Mouse (Mus musculus): ENCODE results near the gene B3gat3.
"Not testable (repeated sequence)": the region's sequence is repeated elsewhere in the genome, so short reads cannot be mapped to it uniquely, and the experiment has no call there.

B3gat3 gene

DNA sequence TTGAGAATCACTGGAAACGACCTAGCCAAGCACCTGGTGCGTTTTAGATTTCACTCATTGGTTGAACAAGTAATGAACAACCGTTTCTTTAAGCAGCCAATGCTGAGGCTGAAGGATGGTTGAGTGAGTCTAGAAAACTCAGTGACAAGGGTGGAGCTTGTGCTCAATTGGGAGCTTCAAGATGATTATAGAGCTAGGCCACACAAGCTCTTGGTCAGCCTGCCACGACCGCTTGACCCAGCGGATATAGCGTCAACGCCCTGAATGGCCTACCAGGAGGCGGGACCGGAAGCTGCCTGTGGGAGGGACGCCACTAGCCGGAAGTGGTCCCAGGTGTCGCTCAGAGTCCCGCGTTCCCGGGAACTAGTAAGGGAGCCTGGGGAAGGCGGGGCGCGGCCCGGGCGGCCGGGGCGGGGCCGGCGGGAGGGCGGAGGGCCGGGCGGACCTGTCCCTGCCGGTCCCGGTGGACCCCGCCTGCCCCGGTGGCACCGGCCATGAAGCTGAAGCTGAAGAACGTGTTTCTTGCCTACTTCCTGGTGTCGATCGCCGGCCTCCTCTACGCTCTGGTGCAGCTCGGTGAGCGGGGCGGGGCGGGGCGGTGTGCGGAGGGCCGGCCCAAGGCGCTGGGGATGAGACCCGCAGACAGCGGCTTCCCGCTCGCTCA, at the start of gene B3gat3:
TSS of gene B3gat3 (plus strand) at position 302 of the 664 bp plus-strand sequence.
- peak; percentile 88 for DNase-seq (ENCODE audit: low spot score)

DNA sequence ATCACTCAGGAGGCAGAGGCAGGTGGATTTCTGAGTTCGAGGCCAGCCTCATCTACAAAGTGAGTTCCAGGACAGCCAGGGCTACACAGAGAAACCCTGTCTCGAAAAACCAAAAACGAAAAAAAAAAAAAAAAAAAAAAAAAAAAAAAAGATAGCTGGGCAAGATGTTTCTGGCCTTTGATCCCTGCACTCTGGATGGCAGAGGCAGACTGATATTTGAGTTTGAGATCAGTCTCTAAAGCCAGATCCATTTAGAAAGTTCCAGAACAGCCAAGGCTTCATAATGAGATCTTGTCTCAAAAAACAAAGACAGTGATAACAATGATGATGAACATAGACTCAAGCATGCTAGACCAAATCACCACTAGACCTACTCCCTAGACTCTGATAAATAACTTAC, 49.8 kb upstream of the B3gat3 start:
- DNase-seq (ENCODE audit: low spot score) = not testable (repeated sequence)

DNA sequence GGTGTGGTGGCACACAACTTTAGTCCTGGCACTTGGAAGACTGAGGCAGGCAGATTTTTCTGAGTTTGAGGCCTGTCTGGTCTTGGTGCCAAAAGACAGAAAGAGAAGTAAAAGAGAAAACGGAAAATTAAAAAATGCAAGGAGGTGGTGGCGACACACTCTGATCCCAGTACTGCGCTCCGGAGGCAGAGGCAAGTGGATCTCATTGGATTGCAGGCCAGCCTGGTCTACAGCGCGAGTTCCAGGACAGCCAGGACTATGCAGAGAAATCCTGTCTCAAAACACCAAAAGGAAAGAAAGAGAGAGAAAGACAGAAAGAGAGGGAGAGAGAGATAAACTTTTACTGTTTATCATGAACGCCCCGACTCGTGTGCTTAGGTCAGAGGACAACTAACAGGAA, 49.3 kb upstream of the B3gat3 start:
- no peak for DNase-seq (ENCODE audit: low spot score)

DNA sequence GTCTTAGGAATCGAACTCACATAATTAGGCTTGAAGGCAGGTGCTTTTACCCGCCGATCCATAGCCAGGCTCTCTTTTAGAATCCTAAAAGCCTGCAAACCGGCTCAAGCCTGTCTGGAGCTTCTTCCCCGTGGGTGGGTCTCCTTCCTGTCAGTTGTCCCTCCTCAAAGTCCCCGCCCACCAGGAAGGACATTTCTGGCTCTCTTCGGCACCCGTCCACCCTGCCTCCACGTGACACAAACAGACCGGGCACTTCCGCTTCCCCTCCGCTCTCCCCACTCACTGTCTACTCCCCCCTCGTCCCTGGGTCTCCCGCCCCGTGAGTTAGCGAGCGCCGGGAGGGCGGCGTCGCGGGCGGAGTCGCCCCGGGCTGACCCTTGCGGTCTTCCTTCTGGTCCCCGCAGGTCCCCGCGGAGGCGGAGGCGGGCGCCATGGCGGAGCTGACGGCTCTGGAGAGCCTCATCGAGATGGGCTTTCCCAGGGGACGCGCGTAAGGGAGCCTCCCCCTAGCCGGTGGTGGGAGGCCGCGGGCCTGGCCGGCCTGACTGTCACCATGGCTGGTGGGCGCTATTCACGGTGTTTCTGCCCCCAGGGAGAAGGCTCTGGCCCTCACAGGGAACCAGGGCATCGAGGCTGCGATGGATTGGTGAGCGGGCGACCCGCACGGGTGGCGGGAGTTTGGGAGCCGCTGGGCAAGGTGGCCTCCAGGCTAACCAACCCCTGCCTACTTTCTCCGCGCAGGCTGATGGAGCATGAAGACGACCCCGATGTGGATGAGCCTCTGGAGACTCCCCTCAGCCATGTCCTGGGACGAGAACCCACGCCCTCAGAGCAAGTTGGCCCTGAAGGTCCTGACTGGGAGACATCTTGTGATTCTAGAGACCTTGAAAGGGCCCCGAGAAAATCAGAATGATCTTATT, 48.6 kb upstream of the B3gat3 start, which contains the start of gene Ubxn1:
TSS of gene Ubxn1 (plus strand) at position 230 of the 920 bp plus-strand sequence.
- DNase-seq (ENCODE audit: low spot score) = peak; percentile 98

GRCm38 (mm10) chr19:8872266-8872840, 47.8 kb upstream of the B3gat3 start:
- no peak for DNase-seq (ENCODE audit: low spot score)

DNA sequence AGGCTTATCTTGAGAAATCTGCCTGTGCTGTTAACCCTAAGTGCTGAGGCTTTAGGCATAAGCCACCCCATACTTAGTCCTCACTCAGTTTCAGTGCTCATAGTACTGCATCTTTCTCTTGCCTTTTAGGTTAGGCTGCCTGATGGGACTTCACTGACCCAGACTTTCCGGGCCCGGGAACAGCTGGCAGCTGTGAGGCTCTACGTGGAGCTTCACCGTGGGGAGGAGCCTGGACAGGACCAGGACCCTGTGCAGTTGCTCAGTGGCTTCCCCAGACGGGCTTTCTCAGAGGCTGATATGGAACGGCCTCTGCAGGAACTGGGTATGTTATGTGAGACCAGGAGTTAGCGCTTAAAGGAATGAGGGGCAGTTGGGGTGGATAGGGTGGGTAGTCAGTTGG, 45.1 kb upstream of the B3gat3 start:
- no peak for DNase-seq (ENCODE audit: low spot score)

DNA sequence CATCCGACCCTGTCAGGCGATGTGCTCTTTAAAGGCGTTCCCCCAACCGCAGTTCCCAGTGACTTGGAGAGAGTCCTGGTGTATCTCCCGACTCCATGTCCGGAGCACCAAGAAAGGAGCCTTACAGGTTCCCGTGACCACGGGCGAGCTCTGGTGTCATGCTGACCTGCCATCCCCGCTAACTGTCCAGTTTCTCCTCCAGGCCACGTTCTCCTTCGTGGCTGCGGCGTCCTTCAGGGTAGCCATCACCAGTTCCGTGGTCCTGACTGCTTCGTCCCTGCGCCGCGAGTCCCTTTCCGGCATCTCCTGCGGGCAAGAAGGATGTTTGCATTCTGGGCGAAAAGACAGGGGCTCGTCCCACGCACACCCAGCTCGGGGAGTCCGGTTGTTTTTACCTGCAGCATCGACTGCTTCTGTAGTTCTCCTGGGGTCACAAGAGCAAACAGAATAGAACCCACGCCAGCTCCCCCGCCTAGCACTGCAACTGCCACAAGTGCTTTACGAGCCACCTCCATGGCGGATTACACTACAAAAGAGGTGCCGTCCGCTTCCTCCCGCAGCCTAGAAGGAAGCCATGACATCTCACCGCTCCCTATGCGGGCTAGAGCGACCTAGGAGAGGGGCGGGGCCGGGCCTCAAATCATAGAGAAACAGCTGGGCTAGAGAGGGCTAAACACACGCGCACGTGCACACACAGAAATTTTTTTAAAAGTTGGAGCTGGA, 39.7 kb upstream of the B3gat3 start, which contains the start of gene Uqcc3:
TSS of gene Uqcc3 (minus strand) at position 613 of the 723 bp plus-strand sequence.
- peak; percentile 83 for DNase-seq (ENCODE audit: low spot score)

DNA sequence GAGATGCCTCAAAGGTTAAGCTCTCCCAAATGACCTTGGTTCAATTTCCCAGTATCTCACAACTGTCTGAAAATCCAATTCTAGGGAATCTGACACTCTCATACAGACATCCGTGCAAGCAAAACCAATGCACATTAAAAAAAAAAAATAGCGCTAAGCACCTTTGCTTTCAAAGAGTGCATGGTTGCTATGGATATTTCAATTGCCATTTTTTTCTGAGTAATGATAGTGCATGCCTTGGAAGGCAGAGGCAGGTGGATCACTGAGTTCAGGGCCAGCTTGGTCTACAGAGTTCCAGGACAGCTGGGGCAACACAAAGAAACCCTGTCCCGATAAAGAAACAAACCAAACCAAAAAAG, 39.2 kb upstream of the B3gat3 start:
- no peak for DNase-seq (ENCODE audit: low spot score)

- DNase-seq (ENCODE audit: low spot score) = no peak
These were observed 36.6 kb upstream of the B3gat3 start, which contains the start of the genes Lbhd1 and Gm49403 for GRCm38 (mm10) chr19:8883616-8884015. Gene Lbhd1 (plus strand): TSS chr19:8883732. Gene Gm49403 (plus strand): TSS chr19:8883930.

GRCm38 (mm10) chr19:8886916-8887584, 33.1 kb upstream of the B3gat3 start:
- DNase-seq (ENCODE audit: low spot score) = no peak

DNA sequence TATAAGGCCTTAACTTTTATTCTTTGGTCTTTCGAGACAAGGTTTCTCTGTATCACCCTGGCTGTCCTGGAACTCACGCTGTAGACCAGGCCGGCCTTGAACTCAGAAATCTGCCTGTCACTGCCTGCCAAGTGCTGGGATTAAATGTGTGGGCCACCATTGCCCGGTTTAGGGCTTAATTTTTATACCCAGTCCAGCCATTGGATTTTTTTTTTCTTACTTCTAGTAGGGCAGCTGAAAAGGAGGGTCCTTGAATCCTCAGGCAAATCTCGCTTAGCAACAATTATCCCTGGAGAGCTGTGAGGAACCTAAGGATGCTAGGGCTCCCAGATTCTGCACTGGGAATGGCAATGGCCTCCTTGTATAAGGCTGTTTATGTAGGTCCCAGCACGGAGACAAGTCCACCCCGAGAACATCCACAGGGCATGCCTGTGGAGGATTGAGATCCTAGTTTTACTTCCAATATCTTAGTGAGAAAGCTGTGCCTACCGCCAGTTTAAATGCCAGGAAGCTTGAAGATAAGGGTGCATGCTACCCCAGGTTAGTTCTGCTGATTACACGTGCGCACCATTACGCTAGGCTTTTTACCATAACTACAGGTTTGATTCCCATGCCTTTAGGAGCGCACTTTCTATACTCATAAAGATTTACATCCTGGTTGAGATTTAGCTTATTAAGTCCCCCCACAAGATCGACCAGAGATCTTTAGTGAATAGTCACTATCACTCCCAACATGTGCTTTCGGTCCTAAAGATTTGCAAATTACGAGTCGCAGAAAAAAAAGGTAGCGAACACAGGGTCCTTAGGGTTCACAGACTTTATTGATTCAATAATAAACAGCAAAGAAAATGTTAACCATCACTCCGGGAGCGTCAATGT, 32.4 kb upstream of the B3gat3 start:
- no peak for DNase-seq (ENCODE audit: low spot score)

DNA sequence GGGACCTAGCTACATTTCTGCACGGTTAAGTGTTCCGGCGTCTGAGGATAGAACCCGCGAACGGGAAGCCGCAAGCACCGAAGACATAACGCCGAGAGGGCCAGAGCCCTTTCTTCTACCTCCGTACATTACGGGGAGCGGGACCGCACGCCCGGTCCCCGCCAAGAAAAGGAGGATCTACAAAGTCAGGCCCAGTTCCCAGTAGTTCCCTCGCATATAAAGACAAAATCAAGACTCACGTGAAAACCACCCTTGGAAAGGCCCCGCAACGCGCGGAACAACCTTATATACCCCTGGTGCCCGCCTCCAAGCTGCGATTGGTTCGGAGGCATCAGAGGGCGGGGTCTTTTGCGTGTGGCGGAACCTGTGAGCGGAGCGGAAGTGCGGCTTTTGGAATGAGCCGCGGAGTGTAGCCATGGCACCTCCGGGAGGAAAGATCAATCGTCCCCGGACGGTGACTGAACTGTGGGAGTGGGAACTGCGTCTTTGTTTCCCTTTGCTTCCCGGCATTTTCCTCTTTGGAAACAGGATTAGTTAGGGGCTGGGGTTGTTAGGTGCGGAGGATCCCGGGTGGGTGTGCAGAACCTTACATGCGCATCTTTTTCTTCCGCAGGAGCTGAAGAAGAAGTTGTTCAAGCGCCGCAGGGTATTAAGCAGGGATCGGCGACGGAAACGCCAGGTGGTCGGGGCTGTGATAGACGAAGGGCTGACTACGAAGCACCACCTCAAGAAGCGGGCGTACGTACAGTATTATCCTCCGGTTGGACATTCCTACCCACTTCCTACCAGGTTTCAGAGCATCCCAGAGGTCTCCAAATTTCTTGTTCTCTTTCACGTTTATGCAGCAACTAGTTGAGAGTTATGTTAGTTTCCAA, 31.4 kb upstream of the B3gat3 start, which contains the start of the genes 1810009A15Rik and Gm49416:
TSS of gene 1810009A15Rik (plus strand) at position 343 of the 875 bp plus-strand sequence.
TSS of gene Gm49416 (plus strand) at position 416 of the 875 bp plus-strand sequence.
- peak; percentile 87 for DNase-seq (ENCODE audit: low spot score)

DNA sequence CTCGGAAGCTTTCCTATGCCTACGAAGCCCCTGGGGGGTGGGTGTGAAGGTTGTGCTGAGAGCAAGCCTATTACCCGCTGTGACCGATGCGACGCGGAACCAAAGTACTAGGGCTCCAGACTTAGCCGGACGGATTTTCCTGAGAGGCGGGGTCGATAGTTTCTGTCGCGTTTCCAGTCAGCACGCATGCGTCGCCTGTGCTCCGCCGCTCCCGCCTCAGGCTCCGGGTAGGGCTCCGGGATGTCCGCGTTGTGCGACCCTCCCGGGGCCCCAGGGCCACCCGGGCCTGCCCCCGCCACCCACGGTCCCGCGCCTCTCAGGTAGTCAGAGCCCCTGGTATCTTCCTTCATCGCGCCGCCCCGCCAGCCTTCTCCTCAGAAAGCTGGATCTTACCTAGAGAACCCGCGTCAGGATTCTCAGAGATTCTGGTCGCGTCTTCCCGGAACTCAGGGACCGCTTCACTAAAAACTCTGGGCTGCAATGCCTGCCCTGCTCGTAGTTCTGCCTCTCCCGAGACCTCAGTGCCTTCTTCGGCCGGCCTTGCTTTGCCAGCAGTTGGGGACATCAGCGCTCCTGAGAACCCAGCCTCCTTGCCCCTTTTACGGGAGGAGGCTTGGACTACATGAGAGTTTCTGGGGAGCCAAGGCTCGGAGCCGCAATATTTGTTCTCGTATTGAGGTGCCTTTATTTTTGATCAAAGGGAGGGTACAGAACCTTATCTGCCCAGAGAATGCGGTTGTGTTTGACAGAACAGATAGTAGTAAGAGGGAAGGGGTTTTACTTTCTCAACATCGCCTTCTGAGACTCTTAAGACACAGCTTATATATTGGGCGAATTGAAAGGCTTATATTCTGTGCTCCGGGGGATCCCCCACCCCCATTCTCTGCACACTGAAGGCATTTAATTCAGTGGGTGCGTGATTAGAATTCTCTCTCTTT, 27.1 kb upstream of the B3gat3 start, which contains the start of gene Ints5:
TSS of gene Ints5 (plus strand) at position 177 of the 938 bp plus-strand sequence.
- DNase-seq (ENCODE audit: low spot score) = peak; percentile 55

- no peak for DNase-seq (ENCODE audit: low spot score)
These were observed 24.7 kb upstream of the B3gat3 start for GRCm38 (mm10) chr19:8895397-8895960.

- not testable (repeated sequence) for DNase-seq (ENCODE audit: low spot score)
These were observed 23.9 kb upstream of the B3gat3 start for GRCm38 (mm10) chr19:8896231-8896630.

DNA sequence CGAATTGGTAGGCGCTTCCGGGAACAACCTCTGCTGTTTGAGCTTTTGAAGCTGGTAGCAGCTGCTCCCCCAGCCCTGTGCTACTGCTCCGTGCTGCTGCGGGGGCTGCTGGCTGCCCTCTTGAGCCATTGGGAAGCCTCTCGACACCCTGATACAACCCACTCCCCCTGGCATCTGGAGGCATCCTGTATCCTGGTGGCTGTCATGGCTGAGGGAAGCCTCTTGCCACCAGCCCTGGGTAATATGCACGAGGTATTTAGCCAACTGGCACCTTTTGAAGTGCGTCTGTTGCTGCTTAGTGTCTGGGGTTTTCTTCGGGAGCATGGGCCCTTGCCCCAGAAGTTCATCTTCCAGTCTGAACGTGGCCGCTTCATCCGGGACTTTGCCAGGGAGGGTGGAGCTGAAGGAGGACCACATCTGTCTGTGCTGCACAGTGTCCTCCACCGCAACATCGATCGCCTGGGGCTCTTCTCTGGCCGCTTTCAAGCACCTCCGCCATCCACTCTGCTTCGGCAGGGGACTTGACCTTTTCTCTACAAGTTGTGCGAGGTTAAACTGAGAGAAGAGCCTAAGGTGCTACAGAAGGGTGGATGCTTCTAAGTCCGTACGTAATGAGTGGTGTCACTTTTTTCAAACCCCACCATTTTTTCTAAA, 22.8 kb upstream of the B3gat3 start:
- DNase-seq (ENCODE audit: low spot score) = not testable (repeated sequence)
